Mouse (Mus musculus) central nervous system, embryonic 18 days (tissue): ENCODE measurements around the gene Ap4s1. TPM values are rescaled to one million over a fixed set of nuclear protein-coding genes. Genes with fewer than 3 reads are reported as not detected.

ENCODE experiments used
- polyA plus RNA-seq: library from polyadenylated mRNA; depleted of rRNA; stranded (reverse); fragments of >200 nt; gene quantifications from 2 replicates; pipeline ENCODE4 v1.2.3, GENCODE M21; 2012; rRNA removed

Gene Ap4s1
- polyA plus RNA-seq = 30.0 and 32.1 TPM in 2 replicates

GRCm38 (mm10) chr12:51690893-51691844 lies at the start of gene Ap4s1:
Gene Ap4s1 (plus strand): TSS chr12:51691033.

DNA sequence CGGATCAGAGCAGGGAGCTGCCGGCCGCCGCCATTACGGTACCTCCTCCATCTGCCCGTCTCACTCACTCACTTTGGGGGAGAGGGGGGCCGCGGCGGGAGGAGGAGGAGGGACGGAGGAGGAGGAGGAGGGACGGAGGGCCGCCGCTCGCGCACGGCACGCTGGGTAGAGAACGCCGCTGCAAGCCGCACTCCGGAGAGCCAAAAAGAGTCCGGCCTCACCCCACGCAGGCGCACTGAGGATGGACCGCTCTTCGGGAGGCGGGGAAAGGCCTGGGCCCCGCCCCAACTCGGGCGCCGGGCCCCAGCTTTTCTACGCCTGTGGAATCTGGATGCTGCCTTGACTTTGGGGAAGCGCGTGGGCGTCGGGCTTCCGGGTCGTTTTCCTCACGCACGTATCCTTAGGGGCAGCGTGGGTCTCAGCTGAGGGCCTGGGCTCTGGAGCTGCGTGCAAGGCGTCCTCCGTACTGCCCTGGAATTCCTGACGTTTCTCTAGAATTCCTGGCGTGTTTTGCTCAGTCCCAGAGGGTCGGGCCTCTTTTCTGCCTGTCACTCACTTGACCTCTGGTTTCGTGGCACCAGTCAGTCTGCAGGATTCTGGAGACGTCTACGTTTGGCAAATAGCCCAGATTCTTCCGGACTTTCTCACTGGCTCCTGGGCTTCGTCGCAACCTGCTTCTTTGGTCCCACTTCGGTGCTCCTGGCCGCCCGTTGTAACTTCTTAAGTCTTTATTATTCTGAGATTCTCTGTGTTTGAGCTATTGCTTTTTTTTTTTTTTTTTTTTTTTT lies 1.2 kb downstream of the Ap4s1 start, which contains the start of gene Strn3:
Gene Strn3 (minus strand): TSS at position 53 of the 788 bp plus-strand sequence.

Other genes with a start within 250 kb of the Ap4s1 start
- gene Coch, start 97.7 kb upstream of the Ap4s1 start, polyA plus RNA-seq = 20.4 and 20.7 TPM in 2 replicates
- gene Strn3, start 864 bp downstream of the Ap4s1 start, polyA plus RNA-seq = 64.2 and 69.8 TPM in 2 replicates
- gene Hectd1, start 138.5 kb downstream of the Ap4s1 start, polyA plus RNA-seq = 35.9 and 37.9 TPM in 2 replicates